Mouse (Mus musculus) midbrain, embryonic 14.5 days (tissue): ENCODE measurements around the gene Ranbp2. TPM values are rescaled to one million over a fixed set of nuclear protein-coding genes. Genes with fewer than 3 reads are reported as not detected.
A peak's percentile ranks its signal among the peaks of the same experiment; 100 is the strongest.

ENCODE experiments used
- ATAC-seq: fragments of 200-750 bp; cut with Nextera tagmentation; 2 replicates; pipeline ENCODE4 v1.8.0; 2017; ENCODE audit warnings: moderate number of reproducible peaks, moderate library complexity; ENCODE audit not compliant: low FRiP score, low TSS enrichment
- DNase-seq: peaks from one replicate; pipeline ENCODE4 v3.0.0-alpha.2; 2015
- H3K27ac ChIP-seq: fragments of 300-500 bp; sonication (generic); replicated peaks from 2 replicates; pipeline ENCODE4 v1.5.1; 2014; ENCODE audit warnings: mild to moderate bottlenecking, low read depth, low read length, moderate library complexity
- H3K27me3 ChIP-seq: fragments of 300-500 bp; sonication (generic); 2 replicates; pipeline ENCODE4 v1.6.1; 2014; ENCODE audit warnings: low read length, control low read depth, mixed read lengths; ENCODE audit not compliant: control insufficient read depth, insufficient read depth
- H3K36me3 ChIP-seq: fragments of 300-500 bp; sonication (generic); 2 replicates; pipeline ENCODE4 v1.6.1; 2014; ENCODE audit warnings: low read length, control low read depth; ENCODE audit not compliant: control insufficient read depth, insufficient read depth
- H3K4me1 ChIP-seq: fragments of 300-500 bp; sonication (generic); 2 replicates; pipeline ENCODE4 v1.6.1; 2014; ENCODE audit warnings: mild to moderate bottlenecking, antibody characterized with exemption, low read length, control low read depth; ENCODE audit not compliant: control insufficient read depth, insufficient read depth
- H3K4me2 ChIP-seq: fragments of 300-500 bp; sonication (generic); 2 replicates; pipeline ENCODE4 v1.6.1; 2014; ENCODE audit warnings: mild to moderate bottlenecking, low read length, moderate library complexity
- H3K4me3 ChIP-seq: fragments of 300-500 bp; sonication (generic); replicated peaks from 2 replicates; pipeline ENCODE4 v1.5.1; 2014; ENCODE audit warnings: low read depth, low read length
- H3K9ac ChIP-seq: fragments of 300-500 bp; sonication (generic); replicated peaks from 2 replicates; pipeline ENCODE4 v1.6.1; 2014; ENCODE audit warnings: mild to moderate bottlenecking, low read length, moderate library complexity
- H3K9me3 ChIP-seq: fragments of 300-500 bp; sonication (generic); 2 replicates; pipeline ENCODE4 v1.6.1; 2016; ENCODE audit warnings: low read length, control low read depth, mixed read lengths; ENCODE audit not compliant: control insufficient read depth
- whole genome bisulfite sequencing: fragments of 180-500 bp; shearing (Covaris S2); extraction: QIAGEN DNeasy Blood & Tissue Kit; methylation state at CpG from one replicate; pipeline ENCODE4 v1.1.7; 2014; 5-methylcytosine and 5-hydroxymethylcytosine counted together
- polyA plus RNA-seq: library from polyadenylated mRNA; unstranded; fragments of >200 nt; fragmentation: Nextera tagmentation; extraction: Ambion mirVana; gene quantifications from 2 replicates; pipeline ENCODE4 v1.2.1, GENCODE M21; 2014

Gene Ranbp2
- polyA plus RNA-seq, 1 experiment from 2014 or later: 32.7 TPM

GRCm38 (mm10) chr10:58416702-58417101, 30.0 kb upstream of the Ranbp2 start:
- Histone ChIP-seq H3K9ac (no peak overlapping the region), H3K27ac (no peak overlapping the region), H3K4me3 (no peak overlapping the region), H3K27me3 (no peaks in the 10 kb centered on the region), H3K9me3 (no peaks in the 10 kb centered on the region), H3K4me1 (no peaks in the 10 kb centered on the region), H3K36me3 (peaks cover 58% of the 10 kb centered on the region), H3K4me2 (no peak overlapping the region)
- no peak for DNase-seq
- no peak for ATAC-seq
- WGBS: 94% methylated on average over 3 of the region's 3 CpGs

- no peaks in the 10 kb centered on the region for H3K4me1 ChIP-seq
- H3K36me3 ChIP-seq: peaks cover 56% of the 10 kb centered on the region
- no peak overlapping the region for H3K4me3 ChIP-seq
- H3K4me2 ChIP-seq: no peak overlapping the region
- DNase-seq: no peak
- 88% methylated on average over 10 of the region's 10 CpGs for WGBS
- no peaks in the 10 kb centered on the region for H3K9me3 ChIP-seq
- no peak overlapping the region for H3K27ac ChIP-seq
- H3K9ac ChIP-seq: no peak overlapping the region
- no peak for ATAC-seq
- no peaks in the 10 kb centered on the region for H3K27me3 ChIP-seq
Observed at GRCm38 (mm10) chr10:58418290-58418971, 28.3 kb upstream of the Ranbp2 start.

- no peak overlapping the region for H3K4me3 ChIP-seq
- DNase-seq (no peak), ATAC-seq (no peak)
- H3K4me2 ChIP-seq: no peak overlapping the region
- H3K27me3 ChIP-seq: no peaks in the 10 kb centered on the region
- H3K9ac ChIP-seq: no peak overlapping the region
- H3K27ac ChIP-seq: no peak overlapping the region
- WGBS: 99% methylated on average over 2 of the region's 2 CpGs
- H3K4me1 ChIP-seq: no peaks in the 10 kb centered on the region
- no peaks in the 10 kb centered on the region for H3K9me3 ChIP-seq
- peaks cover 16% of the 10 kb centered on the region for H3K36me3 ChIP-seq
Observed at GRCm38 (mm10) chr10:58427930-58428329, 18.8 kb upstream of the Ranbp2 start.

GRCm38 (mm10) chr10:58445850-58446249, 870 bp upstream of the Ranbp2 start:
- Histone ChIP-seq H3K36me3 (no peaks in the 10 kb centered on the region), H3K27ac (peak overlapping the region; percentile 95), H3K4me1 (no peaks in the 10 kb centered on the region), H3K4me3 (peak overlapping the region; percentile 97), H3K9ac (peak overlapping the region; percentile 83), H3K4me2 (peak overlapping the region; percentile 82), H3K9me3 (no peaks in the 10 kb centered on the region), H3K27me3 (no peaks in the 10 kb centered on the region)
- WGBS: 19% methylated on average over 9 of the region's 9 CpGs
- peak; percentile 22; the same call in 1 of the 2 replicates for ATAC-seq
- peak; percentile 53 for DNase-seq

- Histone ChIP-seq H3K27me3 (no peaks in the 10 kb centered on the region), H3K9me3 (no peaks in the 10 kb centered on the region), H3K27ac (peak overlapping the region; percentile 95), H3K36me3 (no peaks in the 10 kb centered on the region), H3K4me1 (no peaks in the 10 kb centered on the region), H3K4me2 (peak overlapping the region; percentile 81), H3K9ac (peak overlapping the region; percentile 94), H3K4me3 (peak overlapping the region; percentile 97)
- ATAC-seq (peak; percentile 62; the same call in 1 of the 2 replicates), DNase-seq (no peak)
- under 1% methylated on average over 32 of the region's 32 CpGs for WGBS
Observed at GRCm38 (mm10) chr10:58447280-58447781, 611 bp downstream of the Ranbp2 start.

- H3K27ac ChIP-seq: no peak overlapping the region
- no peak overlapping the region for H3K4me3 ChIP-seq
- no peak for ATAC-seq
- H3K9me3 ChIP-seq: no peaks in the 10 kb centered on the region
- peaks cover 32% of the 10 kb centered on the region for H3K36me3 ChIP-seq
- H3K4me1 ChIP-seq: no peaks in the 10 kb centered on the region
- H3K9ac ChIP-seq: no peak overlapping the region
- no peak overlapping the region for H3K4me2 ChIP-seq
- no peaks in the 10 kb centered on the region for H3K27me3 ChIP-seq
- no peak for DNase-seq
Observed at GRCm38 (mm10) chr10:58451575-58451974, 4.9 kb downstream of the Ranbp2 start.

- no peaks in the 10 kb centered on the region for H3K9me3 ChIP-seq
- H3K9ac ChIP-seq: no peak overlapping the region
- ATAC-seq (no peak), DNase-seq (no peak)
- H3K4me2 ChIP-seq: no peak overlapping the region
- no peak overlapping the region for H3K4me3 ChIP-seq
- H3K27ac ChIP-seq: no peak overlapping the region
- 96% methylated on average over 1 of the region's 1 CpGs for WGBS
- H3K36me3 ChIP-seq: peaks cover 34% of the 10 kb centered on the region
- no peaks in the 10 kb centered on the region for H3K27me3 ChIP-seq
- H3K4me1 ChIP-seq: no peaks in the 10 kb centered on the region
Observed at GRCm38 (mm10) chr10:58452185-58452584, 5.5 kb downstream of the Ranbp2 start.

GRCm38 (mm10) chr10:58459896-58460295, 13.2 kb downstream of the Ranbp2 start:
- ATAC-seq (no peak), DNase-seq (no peak)
- H3K4me2 ChIP-seq: no peak overlapping the region
- H3K27ac ChIP-seq: no peak overlapping the region
- H3K27me3 ChIP-seq: no peaks in the 10 kb centered on the region
- H3K4me1 ChIP-seq: no peaks in the 10 kb centered on the region
- H3K9me3 ChIP-seq: no peaks in the 10 kb centered on the region
- no peak overlapping the region for H3K4me3 ChIP-seq
- H3K36me3 ChIP-seq: peaks cover 69% of the 10 kb centered on the region
- H3K9ac ChIP-seq: no peak overlapping the region
- 95% methylated on average over 1 of the region's 1 CpGs for WGBS

GRCm38 (mm10) chr10:58477086-58477755, 30.5 kb downstream of the Ranbp2 start:
- H3K27ac ChIP-seq: no peak overlapping the region
- no peak overlapping the region for H3K4me3 ChIP-seq
- H3K4me2 ChIP-seq: no peak overlapping the region
- ATAC-seq (no peak), DNase-seq (no peak)
- H3K9me3 ChIP-seq: no peaks in the 10 kb centered on the region
- no peak overlapping the region for H3K9ac ChIP-seq
- H3K4me1 ChIP-seq: no peaks in the 10 kb centered on the region
- peaks cover 68% of the 10 kb centered on the region for H3K36me3 ChIP-seq
- WGBS: 84% methylated on average over 5 of the region's 5 CpGs
- no peaks in the 10 kb centered on the region for H3K27me3 ChIP-seq
